Mouse (Mus musculus): ENCODE data around the gene Itga10. TPM values are rescaled to one million over a fixed set of nuclear protein-coding genes. Genes with fewer than 3 reads are reported as not detected.

Gene Itga10
- polyA plus RNA-seq, 1 experiment from 2014 or later = 0.31 TPM

DNA sequence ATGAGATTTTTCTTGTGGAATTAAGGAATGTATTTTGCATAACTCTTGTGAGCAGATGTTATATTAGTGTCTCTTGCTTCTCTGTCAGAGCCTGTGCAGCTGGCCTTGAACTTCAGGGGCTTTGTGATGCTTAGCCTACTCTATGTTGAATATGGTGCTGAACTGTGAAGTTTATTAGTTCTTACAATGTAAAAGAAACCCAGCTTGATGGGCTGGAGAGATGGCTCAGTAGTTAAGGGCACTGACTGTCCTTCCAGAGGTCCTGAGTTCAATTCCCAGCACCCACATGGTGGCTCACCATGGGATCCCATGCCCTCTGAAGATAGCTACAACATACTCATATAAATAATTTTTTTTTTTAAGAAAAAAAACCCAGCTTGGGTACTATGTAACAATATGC lies 13.3 kb upstream of the Itga10 start:
- no peaks in the 10 kb centered on the region for H3K36me3 ChIP-seq (ENCODE audit: insufficient read depth, low read length)
- DNase-seq (ENCODE audit: low spot score) (no peak), ATAC-seq (no peak)
- H3K4me3 ChIP-seq (ENCODE audit: low read depth, low read length) = no peak overlapping the region
- TF ChIP-seq CTCF (IDR thresholded peaks at IDR 0.05) (no peak), EP300 (IDR thresholded peaks at IDR 0.05) (no peak)
- no peaks in the 10 kb centered on the region for H3K27me3 ChIP-seq (replicated peaks; ENCODE audit: insufficient read depth, low read length)
- H3K9ac ChIP-seq (replicated peaks; ENCODE audit: low read depth) = no peak overlapping the region
- H3K4me1 ChIP-seq (ENCODE audit: insufficient read depth, low read depth, low read length) = peaks cover 4% of the 10 kb centered on the region; the same call in 1 of the 2 replicates
- no peaks in the 10 kb centered on the region for H3K9me3 ChIP-seq (ENCODE audit: low read length)
- no peak overlapping the region for H3K4me2 ChIP-seq (replicated peaks; ENCODE audit: low read depth, low read length)
- no peak overlapping the region for H3K27ac ChIP-seq (ENCODE audit: low read length)

DNA sequence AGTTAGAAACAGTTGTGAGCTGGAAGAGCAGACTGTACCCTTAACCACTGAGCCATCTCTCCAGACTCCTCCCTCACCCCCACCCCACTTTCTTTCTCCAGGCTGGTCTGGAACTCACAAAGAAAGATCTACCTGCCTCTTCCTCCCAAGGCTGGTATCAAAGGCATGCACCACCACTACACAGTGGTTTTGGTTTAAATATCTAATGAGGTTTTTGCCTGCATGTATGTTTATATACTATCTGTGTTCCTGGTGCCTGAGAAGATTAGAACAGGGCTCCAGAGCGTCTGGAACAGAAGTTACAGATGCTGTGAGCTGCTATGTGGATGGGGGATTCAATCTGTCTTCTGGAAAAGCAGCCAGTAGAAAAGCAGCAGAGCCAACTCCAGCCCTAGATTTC lies 11.4 kb upstream of the Itga10 start:
- peaks cover 4% of the 10 kb centered on the region; the same call in 1 of the 2 replicates for H3K4me1 ChIP-seq (ENCODE audit: insufficient read depth, low read depth, low read length)
- no peak overlapping the region for H3K9ac ChIP-seq (replicated peaks; ENCODE audit: low read depth)
- ATAC-seq = no peak
- DNase-seq (ENCODE audit: low spot score) = no peak
- no peak overlapping the region for H3K4me3 ChIP-seq (ENCODE audit: low read depth, low read length)
- no peak overlapping the region for H3K27ac ChIP-seq (ENCODE audit: low read length)
- H3K4me2 ChIP-seq (replicated peaks; ENCODE audit: low read depth, low read length) = no peak overlapping the region
- H3K36me3 ChIP-seq (ENCODE audit: insufficient read depth, low read length) = no peaks in the 10 kb centered on the region
- WGBS = 58% methylated on average over 1 of the region's 1 CpGs
- TF ChIP-seq CTCF (IDR thresholded peaks at IDR 0.05) (no peak), EP300 (IDR thresholded peaks at IDR 0.05) (no peak)
- no peaks in the 10 kb centered on the region for H3K27me3 ChIP-seq (replicated peaks; ENCODE audit: insufficient read depth, low read length)
- H3K9me3 ChIP-seq (ENCODE audit: low read length) = no peaks in the 10 kb centered on the region

DNA sequence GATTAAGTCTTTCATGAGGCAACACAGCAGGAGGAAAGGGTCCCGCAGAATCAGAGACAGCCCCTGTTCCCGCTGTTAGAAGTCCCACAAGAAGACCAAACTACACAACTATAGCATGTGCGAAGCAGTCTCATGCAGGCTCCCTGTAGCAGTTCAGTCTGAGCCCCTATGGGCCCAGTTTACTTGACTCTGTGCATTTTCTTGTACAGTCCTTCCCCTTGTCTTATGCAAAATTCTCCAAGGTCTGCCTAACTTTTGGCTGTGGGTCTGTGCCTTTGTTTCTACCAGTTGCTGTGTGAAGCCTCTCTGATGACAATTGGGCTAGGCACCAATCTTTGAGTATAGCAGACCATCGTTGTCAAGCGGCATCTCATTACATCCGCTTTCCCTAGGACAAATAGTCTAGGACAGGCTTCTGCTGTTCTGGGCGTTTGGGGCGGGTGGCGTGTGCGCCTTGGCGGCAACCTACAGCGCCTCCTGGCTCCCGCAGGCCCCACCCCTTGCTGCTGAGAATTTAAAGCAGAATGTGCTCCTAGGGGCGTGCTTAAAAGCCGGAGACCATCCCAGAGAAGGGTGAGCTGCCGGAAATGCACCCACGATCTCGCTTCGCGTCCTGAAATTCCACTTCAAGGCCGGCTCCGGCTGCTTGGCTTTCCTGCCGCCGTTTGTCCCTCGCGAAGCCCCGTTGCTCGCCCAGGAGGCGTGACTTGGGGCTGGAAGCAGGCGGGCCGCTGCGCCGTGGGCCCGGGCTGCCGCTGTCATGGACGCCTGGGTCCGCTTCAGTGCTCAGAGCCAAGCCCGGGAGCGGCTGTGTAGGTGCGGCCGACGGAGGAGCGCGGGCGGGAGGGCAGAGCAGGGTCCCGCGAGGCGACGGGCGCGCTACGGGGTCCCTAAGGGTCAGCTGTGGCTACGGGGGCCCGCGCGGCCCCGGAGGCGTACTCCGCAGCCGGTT lies 10.2 kb upstream of the Itga10 start, which contains the start of the genes Pex11b and Gm42957:
Gene Pex11b (plus strand): TSS at position 449 of the 952 bp plus-strand sequence.
Gene Gm42957 (plus strand): TSS at position 547 of the 952 bp plus-strand sequence.
- H3K27ac ChIP-seq (ENCODE audit: low read length) = peak within 1 kb of the TSS; percentile 83
- H3K9ac ChIP-seq (replicated peaks; ENCODE audit: low read depth) = peak within 1 kb of the TSS; percentile 92
- DNase-seq (ENCODE audit: low spot score) (peak; percentile 98), ATAC-seq (peak; percentile 95)
- H3K36me3 ChIP-seq (ENCODE audit: insufficient read depth, low read length) = no peaks in the 10 kb centered on the region
- WGBS = 2% methylated on average over 59 of the region's 60 CpGs
- TF ChIP-seq CTCF (IDR thresholded peaks at IDR 0.05) (peak; percentile 68), EP300 (IDR thresholded peaks at IDR 0.05) (no peak)
- no peaks in the 10 kb centered on the region for H3K9me3 ChIP-seq (ENCODE audit: low read length)
- peaks cover 4% of the 10 kb centered on the region; the same call in 1 of the 2 replicates for H3K4me1 ChIP-seq (ENCODE audit: insufficient read depth, low read depth, low read length)
- H3K4me3 ChIP-seq (ENCODE audit: low read depth, low read length) = peak within 1 kb of the TSS; percentile 84
- no peaks in the 10 kb centered on the region for H3K27me3 ChIP-seq (replicated peaks; ENCODE audit: insufficient read depth, low read length)
- H3K4me2 ChIP-seq (replicated peaks; ENCODE audit: low read depth, low read length) = peak within 1 kb of the TSS; percentile 81

DNA sequence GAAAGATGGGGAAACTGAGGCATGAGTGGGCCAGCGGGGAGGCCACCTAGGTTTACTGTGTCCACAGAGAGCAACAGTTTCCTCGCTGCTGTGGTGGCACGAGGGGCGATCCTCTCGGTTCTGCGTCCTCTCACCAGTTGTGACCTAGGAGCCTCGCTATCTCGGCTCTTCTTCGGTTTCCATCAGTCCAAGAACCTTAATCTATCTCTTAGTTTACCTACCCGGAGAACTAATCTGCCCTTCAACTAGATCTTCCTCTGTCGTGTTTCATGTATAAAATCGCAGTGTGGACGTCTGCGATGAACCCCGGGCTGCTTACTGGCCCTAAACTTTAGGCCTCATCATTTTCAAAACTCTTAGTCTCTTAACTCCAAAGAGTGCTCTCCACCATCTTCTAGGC lies 9.5 kb upstream of the Itga10 start:
- Histone ChIP-seq H3K27ac (ENCODE audit: low read length) (peak overlapping the region; percentile 83), H3K27me3 (replicated peaks; ENCODE audit: insufficient read depth, low read length) (no peaks in the 10 kb centered on the region), H3K9me3 (ENCODE audit: low read length) (no peaks in the 10 kb centered on the region), H3K9ac (replicated peaks; ENCODE audit: low read depth) (peak overlapping the region; percentile 92), H3K4me1 (ENCODE audit: insufficient read depth, low read depth, low read length) (no peaks in the 10 kb centered on the region; the same call in 1 of the 2 replicates), H3K4me2 (replicated peaks; ENCODE audit: low read depth, low read length) (peak overlapping the region; percentile 81), H3K4me3 (ENCODE audit: low read depth, low read length) (peak overlapping the region; percentile 84), H3K36me3 (ENCODE audit: insufficient read depth, low read length) (no peaks in the 10 kb centered on the region)
- 8% methylated on average over 14 of the region's 15 CpGs for WGBS
- no peak for ATAC-seq
- no peak for DNase-seq (ENCODE audit: low spot score)
- TF ChIP-seq EP300 (IDR thresholded peaks at IDR 0.05) = no peak
- no peak for TF ChIP-seq CTCF (IDR thresholded peaks at IDR 0.05)

DNA sequence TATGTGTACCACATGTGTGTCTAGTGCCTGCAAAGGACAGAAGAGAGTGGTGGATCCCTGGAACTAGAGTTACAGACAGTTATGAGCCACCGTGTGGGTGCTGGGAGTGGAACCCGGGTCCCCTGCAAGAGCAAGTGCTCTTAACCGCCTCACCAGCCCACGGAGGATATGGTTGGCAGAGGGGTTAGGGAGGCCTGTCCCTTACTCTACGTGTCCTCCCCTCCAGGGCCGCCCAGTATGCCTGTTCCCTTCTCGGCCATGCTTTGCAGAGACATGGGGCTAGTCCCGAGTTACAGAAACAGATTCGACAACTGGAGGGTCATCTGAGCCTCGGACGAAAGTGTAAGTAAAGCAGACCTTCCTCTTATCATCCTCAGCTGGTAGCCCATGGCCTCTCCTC lies 8.9 kb upstream of the Itga10 start:
- H3K36me3 ChIP-seq (ENCODE audit: insufficient read depth, low read length) = no peaks in the 10 kb centered on the region
- 55% methylated on average over 11 of the region's 11 CpGs for WGBS
- H3K27ac ChIP-seq (ENCODE audit: low read length) = 0 out of 2 replicates have a peak overlapping the region, but pooled peaks have one; percentile 83

DNA sequence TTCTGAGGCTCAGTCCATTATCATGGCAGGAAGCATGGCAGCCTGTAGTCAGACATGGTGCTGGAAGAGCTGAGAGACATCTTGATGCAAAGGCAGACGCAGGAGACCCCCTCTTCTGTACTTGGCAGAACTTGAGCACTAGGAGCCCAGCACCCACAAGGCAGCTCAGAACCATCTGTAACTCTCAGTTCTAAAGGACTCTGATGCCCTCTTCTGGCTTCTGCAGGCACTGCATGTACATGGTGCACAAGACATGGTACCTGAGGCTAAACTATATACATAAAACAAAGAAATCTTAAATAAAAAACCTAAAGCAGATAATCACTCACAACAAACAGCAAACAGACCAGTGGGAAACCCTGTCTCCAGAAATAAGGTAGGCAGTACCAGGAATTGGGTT lies 6.2 kb upstream of the Itga10 start:
- TF ChIP-seq EP300 (IDR thresholded peaks at IDR 0.05) = no peak
- TF ChIP-seq CTCF (IDR thresholded peaks at IDR 0.05) = peak; percentile 76
- Histone ChIP-seq H3K27me3 (replicated peaks; ENCODE audit: insufficient read depth, low read length) (no peaks in the 10 kb centered on the region), H3K4me2 (replicated peaks; ENCODE audit: low read depth, low read length) (no peak overlapping the region), H3K9ac (replicated peaks; ENCODE audit: low read depth) (no peak overlapping the region), H3K27ac (ENCODE audit: low read length) (no peak overlapping the region), H3K9me3 (ENCODE audit: low read length) (no peaks in the 10 kb centered on the region), H3K4me3 (ENCODE audit: low read depth, low read length) (no peak overlapping the region), H3K36me3 (ENCODE audit: insufficient read depth, low read length) (no peaks in the 10 kb centered on the region), H3K4me1 (ENCODE audit: insufficient read depth, low read depth, low read length) (no peaks in the 10 kb centered on the region; the same call in 1 of the 2 replicates)
- WGBS = 85% methylated on average over 1 of the region's 1 CpGs
- ATAC-seq (no peak), DNase-seq (ENCODE audit: low spot score) (peak; percentile 58)

More for the DNA sequence above, 8.9 kb upstream of the Itga10 start:
- TF ChIP-seq EP300 (IDR thresholded peaks at IDR 0.05) (no peak), CTCF (IDR thresholded peaks at IDR 0.05) (no peak)
- Histone ChIP-seq H3K9ac (replicated peaks; ENCODE audit: low read depth) (peak overlapping the region; percentile 92), H3K4me3 (ENCODE audit: low read depth, low read length) (peak overlapping the region; percentile 84), H3K9me3 (ENCODE audit: low read length) (no peaks in the 10 kb centered on the region), H3K4me2 (replicated peaks; ENCODE audit: low read depth, low read length) (peak overlapping the region; percentile 81; the same call in 1 of the 2 replicates), H3K27me3 (replicated peaks; ENCODE audit: insufficient read depth, low read length) (no peaks in the 10 kb centered on the region), H3K4me1 (ENCODE audit: insufficient read depth, low read depth, low read length) (no peaks in the 10 kb centered on the region; the same call in 1 of the 2 replicates)
- no peak for ATAC-seq
- DNase-seq (ENCODE audit: low spot score) = no peak
